Mouse (Mus musculus): Measurements from ENCODE around the gene Fgf4. TPM values are rescaled to one million over a fixed set of nuclear protein-coding genes. Genes with fewer than 3 reads are reported as not detected.
"Not testable (repeated sequence)": the region's sequence is repeated elsewhere in the genome, so short reads cannot be mapped to it uniquely, and the experiment has no call there.

Fgf4 gene
- polyA plus RNA-seq, 1 experiment = not detected

- no peaks in the 10 kb centered on the region for H3K4me1 ChIP-seq (ENCODE audit: control insufficient read depth, insufficient read depth, low read length)
- H3K4me3 ChIP-seq (ENCODE audit: insufficient read depth, low read length) = peak within 1 kb of the TSS; percentile 18; the same call in 1 of the 2 replicates
- no peak within 1 kb of the TSS for H3K27ac ChIP-seq (ENCODE audit: insufficient read depth, low read length)
- no peak for TF ChIP-seq POLR2A (IDR thresholded peaks at IDR 0.05; ENCODE audit: low read depth, low read length)
- no peak for TF ChIP-seq CTCF (IDR thresholded peaks at IDR 0.05; ENCODE audit: borderline replicate concordance, insufficient read depth, low read length)
Observed at GRCm38 (mm10) chr7:144896294-144897218, 49.4 kb downstream of the Fgf4 start, which contains the start of gene Fgf15. Fgf15 (plus strand) TSS chr7:144896531.

- Histone ChIP-seq H3K4me3 (ENCODE audit: insufficient read depth, low read length) (no peak overlapping the region), H3K4me1 (ENCODE audit: control insufficient read depth, insufficient read depth, low read length) (no peaks in the 10 kb centered on the region), H3K27ac (ENCODE audit: insufficient read depth, low read length) (no peak overlapping the region)
- TF ChIP-seq POLR2A (IDR thresholded peaks at IDR 0.05; ENCODE audit: low read depth, low read length) = no peak
- no peak for TF ChIP-seq CTCF (IDR thresholded peaks at IDR 0.05; ENCODE audit: borderline replicate concordance, insufficient read depth, low read length)
Observed at GRCm38 (mm10) chr7:144898506-144898905, 51.3 kb downstream of the Fgf4 start.

GRCm38 (mm10) chr7:144905514-144905913, 58.3 kb downstream of the Fgf4 start:
- not testable (repeated sequence) for H3K4me3 ChIP-seq (ENCODE audit: insufficient read depth, low read length); H3K4me1 ChIP-seq (ENCODE audit: control insufficient read depth, insufficient read depth, low read length); H3K27ac ChIP-seq (ENCODE audit: insufficient read depth, low read length)

- H3K4me3 ChIP-seq (ENCODE audit: insufficient read depth, low read length) = no peak overlapping the region
- no peak overlapping the region for H3K27ac ChIP-seq (ENCODE audit: insufficient read depth, low read length)
- TF ChIP-seq POLR2A (IDR thresholded peaks at IDR 0.05; ENCODE audit: low read depth, low read length) (no peak), CTCF (IDR thresholded peaks at IDR 0.05; ENCODE audit: borderline replicate concordance, insufficient read depth, low read length) (peak; percentile 85)
- no peaks in the 10 kb centered on the region for H3K4me1 ChIP-seq (ENCODE audit: control insufficient read depth, insufficient read depth, low read length)
Observed at GRCm38 (mm10) chr7:144906708-144907397, 59.7 kb downstream of the Fgf4 start.

GRCm38 (mm10) chr7:144907793-144908192, 60.6 kb downstream of the Fgf4 start:
- TF ChIP-seq CTCF (IDR thresholded peaks at IDR 0.05; ENCODE audit: borderline replicate concordance, insufficient read depth, low read length) = no peak

GRCm38 (mm10) chr7:144908705-144909104, 61.5 kb downstream of the Fgf4 start:
- Histone ChIP-seq H3K27ac (ENCODE audit: insufficient read depth, low read length) (no peak overlapping the region), H3K4me1 (ENCODE audit: control insufficient read depth, insufficient read depth, low read length) (no peaks in the 10 kb centered on the region), H3K4me3 (ENCODE audit: insufficient read depth, low read length) (no peak overlapping the region)
- TF ChIP-seq POLR2A (IDR thresholded peaks at IDR 0.05; ENCODE audit: low read depth, low read length) (no peak), CTCF (IDR thresholded peaks at IDR 0.05; ENCODE audit: borderline replicate concordance, insufficient read depth, low read length) (no peak)

More at GRCm38 (mm10) chr7:144907793-144908192, 60.6 kb downstream of the Fgf4 start:
- Histone ChIP-seq H3K27ac (ENCODE audit: insufficient read depth, low read length) (no peak overlapping the region), H3K4me1 (ENCODE audit: control insufficient read depth, insufficient read depth, low read length) (no peaks in the 10 kb centered on the region), H3K4me3 (ENCODE audit: insufficient read depth, low read length) (no peak overlapping the region)

GRCm38 (mm10) chr7:144911121-144911520, 64.0 kb downstream of the Fgf4 start:
- no peak overlapping the region for H3K27ac ChIP-seq (ENCODE audit: insufficient read depth, low read length)
- H3K4me3 ChIP-seq (ENCODE audit: insufficient read depth, low read length) = no peak overlapping the region
- no peak for TF ChIP-seq CTCF (IDR thresholded peaks at IDR 0.05; ENCODE audit: borderline replicate concordance, insufficient read depth, low read length)
- TF ChIP-seq POLR2A (IDR thresholded peaks at IDR 0.05; ENCODE audit: low read depth, low read length) = no peak
- peaks cover 4% of the 10 kb centered on the region for H3K4me1 ChIP-seq (ENCODE audit: control insufficient read depth, insufficient read depth, low read length)

DNA sequence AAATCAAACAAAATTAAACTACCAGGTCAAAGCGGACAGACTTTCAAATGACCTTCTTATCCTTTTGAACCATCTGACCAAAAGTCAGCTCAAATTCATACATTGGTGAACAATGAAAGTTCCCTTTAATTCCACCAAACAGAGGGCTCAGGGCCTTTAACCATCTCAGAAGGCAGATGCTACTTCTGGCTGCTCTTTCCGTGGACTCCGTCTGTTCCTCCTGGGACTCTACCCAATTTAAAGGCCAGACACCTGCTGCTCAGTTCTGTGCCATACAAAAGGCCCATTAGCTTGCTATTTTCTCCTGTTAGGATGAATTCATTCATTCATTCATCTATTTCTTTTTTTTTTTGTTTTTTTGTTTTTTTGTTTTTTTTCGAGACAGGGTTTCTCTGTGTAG, 65.7 kb downstream of the Fgf4 start:
- peaks cover 7% of the 10 kb centered on the region for H3K4me1 ChIP-seq (ENCODE audit: control insufficient read depth, insufficient read depth, low read length)
- TF ChIP-seq POLR2A (IDR thresholded peaks at IDR 0.05; ENCODE audit: low read depth, low read length) (no peak), CTCF (IDR thresholded peaks at IDR 0.05; ENCODE audit: borderline replicate concordance, insufficient read depth, low read length) (no peak)
- H3K4me3 ChIP-seq (ENCODE audit: insufficient read depth, low read length) = no peak overlapping the region
- H3K27ac ChIP-seq (ENCODE audit: insufficient read depth, low read length) = no peak overlapping the region

- peak overlapping the region; percentile 72 for H3K27ac ChIP-seq (ENCODE audit: insufficient read depth, low read length)
- peak overlapping the region; percentile 65 for H3K4me3 ChIP-seq (ENCODE audit: insufficient read depth, low read length)
- H3K4me1 ChIP-seq (ENCODE audit: control insufficient read depth, insufficient read depth, low read length) = peaks cover 7% of the 10 kb centered on the region
- no peak for TF ChIP-seq CTCF (IDR thresholded peaks at IDR 0.05; ENCODE audit: borderline replicate concordance, insufficient read depth, low read length)
- TF ChIP-seq POLR2A (IDR thresholded peaks at IDR 0.05; ENCODE audit: low read depth, low read length) = no peak
Observed at GRCm38 (mm10) chr7:144914296-144914947, 67.3 kb downstream of the Fgf4 start.

Other genes with a start within 250 kb of the Fgf4 start
- gene Ano1, start 95.4 kb upstream of the Fgf4 start, polyA plus RNA-seq (2011; ENCODE audit: insufficient read length, low read depth, missing spikeins) = 5.2 and 17.5 TPM in 2 replicates
- not detected in 2 replicates for gene Fgf3, start 9.3 kb upstream of the Fgf4 start, polyA plus RNA-seq (2011; ENCODE audit: insufficient read length, low read depth, missing spikeins)
- not detected in 2 replicates for gene Fgf15, start 49.2 kb downstream of the Fgf4 start, polyA plus RNA-seq (2011; ENCODE audit: insufficient read length, low read depth, missing spikeins)
- 21.2 and 25.5 TPM in 2 replicates for gene LTO1, start 67.7 kb downstream of the Fgf4 start, polyA plus RNA-seq (2011; ENCODE audit: insufficient read length, low read depth, missing spikeins)
- 133 and 222 TPM in 2 replicates for gene Ccnd1, start 92.6 kb downstream of the Fgf4 start, polyA plus RNA-seq (2011; ENCODE audit: insufficient read length, low read depth, missing spikeins)